Mouse (Mus musculus) cerebellum, adult (tissue): Measurements from ENCODE around the gene Gm47189.
"Not testable (repeated sequence)": the region's sequence is repeated elsewhere in the genome, so short reads cannot be mapped to it uniquely, and the experiment has no call there.

ENCODE experiments used
- ATAC-seq: cut with Nextera tagmentation; 2 replicates; pipeline ENCODE4 v1.9.2; 2017; ENCODE audit warnings: mild to moderate bottlenecking, moderate library complexity, mixed read lengths; ENCODE audit not compliant: insufficient number of reproducible peaks, low FRiP score, low TSS enrichment

Gene Gm47189

DNA sequence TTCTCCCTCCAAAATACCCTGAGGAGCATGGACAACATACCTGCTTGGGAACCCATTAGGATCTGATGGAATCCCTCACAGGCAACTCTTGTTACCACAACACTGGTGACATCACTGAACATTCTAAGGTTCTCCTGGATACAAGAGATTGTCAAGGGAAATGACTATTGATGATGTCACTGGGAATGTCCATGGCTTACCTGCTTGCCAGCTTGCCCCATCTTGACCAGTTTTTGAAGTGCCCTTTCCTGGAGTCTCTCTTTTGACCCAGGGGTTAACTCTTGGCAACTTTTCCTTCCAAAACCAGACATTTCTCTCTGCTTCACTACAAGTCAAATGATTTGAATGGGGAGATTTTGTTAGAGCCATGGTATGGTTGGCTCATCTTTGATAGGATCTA lies at the start of gene Gm47189:
Gene Gm47189 (minus strand): TSS at position 101 of the 400 bp plus-strand sequence.
- not testable (repeated sequence) for ATAC-seq

- not testable (repeated sequence) for ATAC-seq
Observed at GRCm38 (mm10) chr14:41755931-41756330, 16.3 kb downstream of the Gm47189 start.

GRCm38 (mm10) chr14:41750514-41750913 lies 21.7 kb downstream of the Gm47189 start, which contains the start of gene Gm7929:
Gm7929 (minus strand) TSS chr14:41750614.
- ATAC-seq: not testable (repeated sequence)

GRCm38 (mm10) chr14:41723437-41723836 lies 48.8 kb downstream of the Gm47189 start:
- ATAC-seq: not testable (repeated sequence)

DNA sequence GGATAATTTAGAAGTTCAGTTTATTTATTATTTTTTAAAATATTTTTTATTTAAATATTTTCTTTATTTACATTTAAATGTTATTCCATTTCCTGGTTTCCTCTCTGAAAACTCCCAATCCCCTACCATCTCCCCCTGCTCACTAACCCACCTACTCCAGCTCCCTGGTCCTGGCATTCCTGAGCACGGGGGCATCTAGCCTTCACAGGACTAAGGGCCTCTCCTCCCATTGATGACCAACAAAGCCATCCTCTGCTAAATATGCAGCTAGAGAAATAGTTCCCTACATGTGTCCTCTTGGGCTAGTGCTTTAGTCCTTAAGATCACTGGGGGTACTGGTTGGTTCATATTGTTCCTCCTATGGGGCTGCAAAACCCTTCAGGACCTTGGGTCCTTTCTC lies 55.1 kb downstream of the Gm47189 start:
- ATAC-seq: not testable (repeated sequence)
